Mouse (Mus musculus) stomach, postnatal 0 days (tissue): ENCODE measurements around the gene Rasa2.

Source experiments
- CTCF ChIP-seq: IDR thresholded peaks from 2 replicates; pipeline ENCODE4 v1.5.1; 2016; ENCODE audit warnings: antibody characterized with exemption, low read depth, mild to moderate bottlenecking, moderate library complexity
- EP300 ChIP-seq: optimal IDR thresholded peaks from 2 replicates; pipeline ENCODE3; 2016; ENCODE audit warnings: antibody characterized with exemption

- TF ChIP-seq CTCF (no peak), EP300 (no peak)
Measured at GRCm38 (mm10) chr9:96632073-96632690, 765 bp upstream of the Rasa2 start.
